Mouse (Mus musculus) G1E (cell line): ENCODE results near the gene Ccdc173.

Source experiments
- CTCF ChIP-seq: IDR thresholded peaks from 2 replicates; pipeline ENCODE4 v1.5.1; 2012; ENCODE audit warnings: low read depth, low read length, inconsistent platforms, mixed read lengths
- GATA1 ChIP-seq: IDR thresholded peaks from 2 replicates; pipeline ENCODE4 v1.6.1; 2012; ENCODE audit warnings: borderline replicate concordance, low read length, inconsistent platforms, mixed read lengths
- GATA2 ChIP-seq: IDR thresholded peaks from 2 replicates; pipeline ENCODE4 v1.6.1; 2012; ENCODE audit warnings: low read depth, low read length, inconsistent platforms, borderline replicate concordance
- POLR2AphosphoS5 ChIP-seq: IDR thresholded peaks from 2 replicates; pipeline ENCODE4 v1.6.1; 2012; ENCODE audit warnings: low read depth, low read length, inconsistent platforms; ENCODE audit not compliant: insufficient replicate concordance
- TAL1 ChIP-seq: conservative IDR thresholded peaks from 2 replicates; pipeline ENCODE4 v1.6.1; 2012; ENCODE audit warnings: low read depth, low read length, inconsistent platforms, mixed read lengths

DNA sequence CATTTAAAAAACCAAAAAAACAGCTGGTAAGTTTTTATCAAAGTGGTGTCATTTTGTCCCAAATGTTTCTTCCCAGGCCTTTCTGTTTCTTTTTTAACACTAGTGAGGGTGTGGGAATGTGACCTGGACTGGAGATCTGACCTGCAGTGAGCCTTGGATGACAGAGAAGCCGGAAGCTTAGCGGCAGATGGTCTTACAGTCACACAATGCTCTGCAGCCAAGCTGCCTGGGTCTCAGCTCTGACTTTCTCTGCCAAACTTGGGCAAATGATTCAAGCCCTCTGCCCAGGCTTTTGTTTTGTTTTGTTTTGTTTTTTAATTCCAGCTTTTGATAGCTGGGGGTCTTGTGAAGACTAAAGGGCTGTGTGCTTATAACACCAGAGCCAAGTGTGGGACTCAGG lies 37.0 kb upstream of the Ccdc173 start:
- no peak for TF ChIP-seq CTCF
- no peak for TF ChIP-seq GATA1
- no peak for TF ChIP-seq TAL1
- no peak for TF ChIP-seq POLR2AphosphoS5
- TF ChIP-seq GATA2: no peak
